8 mouse cellular contexts compared by ENCODE assay signal in genomic region chr10:34484014-34484411, GRCm38 (mm10). TPM values are rescaled to one million over a fixed set of nuclear protein-coding genes. Genes with fewer than 3 reads are reported as not detected.
DNase-seq lines count a peak whose midpoint lies in the region; ATAC-seq and TF ChIP-seq lines count a peak whose summit lies in the region.

No protein-coding gene starts in this region.

- peak; percentile 45 for DNase-seq in adrenal gland, postnatal 25 days
- DNase-seq in kidney, postnatal 36 days = peak; percentile 53 to 65
- no peak for DNase-seq in neural tube, embryonic 11.5 days (ENCODE audit: low spot score)
- no peak for DNase-seq in right cerebral cortex, postnatal 10 days (ENCODE audit: low spot score in 2 of 2)
- no peak for DNase-seq in layer of hippocampus, postnatal 25 days (ENCODE audit: extremely low spot score in 1 of 2, low spot score in 1 of 2)

- no peaks in the 10 kb centered on the region for H3K36me3 ChIP-seq in C2C12 (ENCODE audit: control insufficient read depth, insufficient read depth)
- no peaks in the 10 kb centered on the region for H3K36me3 ChIP-seq in heart, embryonic 12.5 days
- no peaks in the 10 kb centered on the region for H3K36me3 ChIP-seq in neural tube, embryonic 11.5 days (ENCODE audit: control insufficient read depth, insufficient read depth, low read length)
- no peaks in the 10 kb centered on the region for H3K36me3 ChIP-seq in midbrain, embryonic 15.5 days (replicated peaks)

- H3K9me3 ChIP-seq in heart, embryonic 12.5 days (replicated peaks) = no peaks in the 10 kb centered on the region
- H3K9me3 ChIP-seq in neural tube, embryonic 11.5 days (ENCODE audit: control insufficient read depth, low read length) = no peaks in the 10 kb centered on the region
- no peaks in the 10 kb centered on the region for H3K9me3 ChIP-seq in midbrain, embryonic 15.5 days

- H3K27me3 ChIP-seq in C2C12 (ENCODE audit: control insufficient read depth, insufficient read depth, insufficient read length) = no peaks in the 10 kb centered on the region
- H3K27me3 ChIP-seq in heart, embryonic 12.5 days (replicated peaks) = no peaks in the 10 kb centered on the region
- H3K27me3 ChIP-seq in neural tube, embryonic 11.5 days (ENCODE audit: control insufficient read depth, insufficient read depth, low read length) = no peaks in the 10 kb centered on the region
- H3K27me3 ChIP-seq in midbrain, embryonic 15.5 days (replicated peaks) = no peaks in the 10 kb centered on the region

- peaks cover 9% of the 10 kb centered on the region for H3K79me3 ChIP-seq in C2C12 (ENCODE audit: low read depth)

- H3K79me2 ChIP-seq in C2C12 (ENCODE audit: control insufficient read depth, insufficient read depth) = peaks cover 24% of the 10 kb centered on the region

- H3ac ChIP-seq in C2C12 (ENCODE audit: control insufficient read depth, insufficient read length, low read depth) = peak overlapping the region; percentile 71

- 60% methylated on average over 14 of the region's 14 CpGs for WGBS in heart, embryonic 12.5 days
- WGBS in neural tube, embryonic 11.5 days = 78% methylated on average over 14 of the region's 14 CpGs
- WGBS in midbrain, embryonic 15.5 days = 89% methylated on average over 14 of the region's 14 CpGs

- peak overlapping the region; percentile 61 for H3K27ac ChIP-seq in heart, embryonic 12.5 days (ENCODE audit: poor library complexity, severe bottlenecking)
- no peak overlapping the region for H3K27ac ChIP-seq in neural tube, embryonic 11.5 days (ENCODE audit: low read depth, low read length)
- no peak overlapping the region for H3K27ac ChIP-seq in midbrain, embryonic 15.5 days

- H3K4me1 ChIP-seq in heart, embryonic 12.5 days (replicated peaks) = peaks cover 3% of the 10 kb centered on the region; the same call in 1 of the 2 replicates
- no peaks in the 10 kb centered on the region for H3K4me1 ChIP-seq in neural tube, embryonic 11.5 days (ENCODE audit: control insufficient read depth, insufficient read depth, low read length)
- no peaks in the 10 kb centered on the region for H3K4me1 ChIP-seq in midbrain, embryonic 15.5 days

- H3K4me2 ChIP-seq in heart, embryonic 12.5 days = peak overlapping the region; percentile 63
- 0 out of 2 replicates have a peak overlapping the region, but pooled peaks have one; percentile 20 for H3K4me2 ChIP-seq in neural tube, embryonic 11.5 days (ENCODE audit: low read depth)
- H3K4me2 ChIP-seq in midbrain, embryonic 15.5 days = no peak overlapping the region

- TF ChIP-seq CTCF in C2C12 (IDR thresholded peaks at IDR 0.05; ENCODE audit: control insufficient read depth, insufficient read depth, insufficient read length) = no peak

- H3K9ac ChIP-seq in heart, embryonic 12.5 days = peak overlapping the region; percentile 41
- H3K9ac ChIP-seq in neural tube, embryonic 11.5 days (ENCODE audit: low read length) = no peak overlapping the region; the same call in 1 of the 2 replicates
- H3K9ac ChIP-seq in midbrain, embryonic 15.5 days = no peak overlapping the region

- ATAC-seq in heart, embryonic 12.5 days (ENCODE audit: insufficient number of reproducible peaks, low FRiP score) = 0 out of 2 replicates have a peak, but pooled peaks have one; percentile 33
- ATAC-seq in neural tube, embryonic 11.5 days (ENCODE audit: insufficient read depth, low FRiP score, low TSS enrichment) = no peak
- no peak for ATAC-seq in midbrain, embryonic 15.5 days (replicated peaks)

- peak overlapping the region; percentile 54 for H3K4me3 ChIP-seq in C2C12 (ENCODE audit: insufficient read depth, poor library complexity, severe bottlenecking)
- peak overlapping the region; percentile 43 for H3K4me3 ChIP-seq in heart, embryonic 12.5 days
- no peak overlapping the region for H3K4me3 ChIP-seq in neural tube, embryonic 11.5 days (ENCODE audit: low read depth, low read length)
- no peak overlapping the region for H3K4me3 ChIP-seq in midbrain, embryonic 15.5 days

TF ChIP-seq in C2C12, 6 proteins besides CTCF, POLR2A, EP300 and RAD21:
- TF ChIP-seq USF1 (IDR thresholded peaks at IDR 0.05; ENCODE audit: low read depth) (no peak), MYOD1 (IDR thresholded peaks at IDR 0.05; ENCODE audit: control insufficient read depth, insufficient read length, low read depth) (no peak), CEBPB (IDR thresholded peaks at IDR 0.05; ENCODE audit: low read depth) (no peak), MYOG (IDR thresholded peaks at IDR 0.05; ENCODE audit: control insufficient read depth, extremely low read depth, insufficient read length) (no peak), FOSL1 (IDR thresholded peaks at IDR 0.05; ENCODE audit: insufficient read depth, low read length, poor library complexity, severe bottlenecking) (no peak), MAX (IDR thresholded peaks at IDR 0.05) (no peak)

RNA-seq across cellular contexts. Expression of gene Frk, which starts 0.8 kb away (rescaled TPM):
- polyA plus RNA-seq in C2C12 (2012; fragmentation: generic; extraction: Trizol) = 2.7 TPM
- total RNA-seq in adrenal gland, postnatal 25 days (2021) = 14.7 and 21.2 TPM in 2 replicates
- polyA plus RNA-seq in heart, embryonic 12.5 days (2016; fragmentation: Nextera tagmentation; extraction: Ambion mirVana) = 4.4 and 5.5 TPM in 2 replicates
- 2.2 TPM in 2 replicates for polyA plus RNA-seq in neural tube, embryonic 11.5 days (2014; fragmentation: Nextera tagmentation; extraction: Ambion mirVana)
- total RNA-seq in layer of hippocampus, postnatal 25 days (2021) = under 1 TPM; 0.23 to 0.49 TPM
- 0.49 and 0.57 TPM in 2 replicates for polyA plus RNA-seq in midbrain, embryonic 15.5 days (2015; fragmentation: Nextera tagmentation; extraction: Ambion mirVana)

Comparison
In these comparisons a context has a peak if more than half of its experiments do, and no peak if none do; other contexts are left out.
1. H3K4me3 ChIP-seq: peak in C2C12 (single experiment) and heart, embryonic 12.5 days (single experiment); none in neural tube, embryonic 11.5 days (single experiment) and midbrain, embryonic 15.5 days (single experiment).
2. DNase-seq: peak in adrenal gland, postnatal 25 days (single experiment) and kidney, postnatal 36 days (2 of 2); none in neural tube, embryonic 11.5 days (single experiment), right cerebral cortex, postnatal 10 days (0 of 2) and layer of hippocampus, postnatal 25 days (0 of 2).